Mouse (Mus musculus): ENCODE results near the gene Ptpro. TPM values are rescaled to one million over a fixed set of nuclear protein-coding genes. Genes with fewer than 3 reads are reported as not detected.

Ptpro gene
- total and polyA plus RNA-seq, 2 experiments from 2014 or later: 28.4 to 69.3 TPM

GRCm38 (mm10) chr6:137339071-137339470 lies 87.0 kb downstream of the Ptpro start:
- H3K9me3 ChIP-seq (ENCODE audit: low read length): no peaks in the 10 kb centered on the region

GRCm38 (mm10) chr6:137343688-137344441 lies 91.7 kb downstream of the Ptpro start:
- no peak overlapping the region for H3K27ac ChIP-seq
- TF ChIP-seq CTCF (IDR thresholded peaks at IDR 0.05; ENCODE audit: low read depth): no peak
- DNase-seq (ENCODE audit: low spot score): no peak
- 47% methylated on average over 5 of the region's 5 CpGs for WGBS
- no peak for ATAC-seq
- no peak overlapping the region for H3K4me2 ChIP-seq (ENCODE audit: low read depth, low read length)
- no peak overlapping the region for H3K4me3 ChIP-seq (ENCODE audit: low read length)
- H3K4me1 ChIP-seq (ENCODE audit: insufficient read depth, low read length): no peaks in the 10 kb centered on the region
- no peaks in the 10 kb centered on the region for H3K27me3 ChIP-seq (ENCODE audit: insufficient read depth, low read length)
- H3K36me3 ChIP-seq (ENCODE audit: insufficient read depth, low read length): no peaks in the 10 kb centered on the region
- no peaks in the 10 kb centered on the region for H3K9me3 ChIP-seq (ENCODE audit: low read length)
- H3K9ac ChIP-seq (replicated peaks; ENCODE audit: low read length): no peak overlapping the region

More at GRCm38 (mm10) chr6:137339071-137339470, 87.0 kb downstream of the Ptpro start:
- WGBS: 66% methylated on average over 4 of the region's 4 CpGs
- H3K4me1 ChIP-seq (ENCODE audit: insufficient read depth, low read length): no peaks in the 10 kb centered on the region
- H3K4me2 ChIP-seq (ENCODE audit: low read depth, low read length): no peak overlapping the region
- no peak overlapping the region for H3K4me3 ChIP-seq (ENCODE audit: low read length)
- H3K27me3 ChIP-seq (ENCODE audit: insufficient read depth, low read length): no peaks in the 10 kb centered on the region
- TF ChIP-seq CTCF (IDR thresholded peaks at IDR 0.05; ENCODE audit: low read depth): no peak
- H3K9ac ChIP-seq (replicated peaks; ENCODE audit: low read length): no peak overlapping the region
- DNase-seq (ENCODE audit: low spot score) (no peak), ATAC-seq (no peak)
- H3K36me3 ChIP-seq (ENCODE audit: insufficient read depth, low read length): no peaks in the 10 kb centered on the region
- no peak overlapping the region for H3K27ac ChIP-seq

GRCm38 (mm10) chr6:137360166-137360565 lies 108.0 kb downstream of the Ptpro start:
- DNase-seq (ENCODE audit: low spot score): no peak

GRCm38 (mm10) chr6:137362216-137362615 lies 110.1 kb downstream of the Ptpro start:
- Histone ChIP-seq H3K27ac (no peak overlapping the region), H3K4me1 (ENCODE audit: insufficient read depth, low read length) (no peaks in the 10 kb centered on the region), H3K9ac (replicated peaks; ENCODE audit: low read length) (no peak overlapping the region), H3K9me3 (ENCODE audit: low read length) (no peaks in the 10 kb centered on the region), H3K36me3 (ENCODE audit: insufficient read depth, low read length) (no peaks in the 10 kb centered on the region), H3K27me3 (ENCODE audit: insufficient read depth, low read length) (no peaks in the 10 kb centered on the region), H3K4me3 (ENCODE audit: low read length) (no peak overlapping the region), H3K4me2 (ENCODE audit: low read depth, low read length) (no peak overlapping the region)
- peak; percentile 70 for DNase-seq (ENCODE audit: low spot score)
- TF ChIP-seq CTCF (IDR thresholded peaks at IDR 0.05; ENCODE audit: low read depth): no peak
- WGBS: 57% methylated on average over 8 of the region's 8 CpGs
- peak; percentile 83 for ATAC-seq

More at GRCm38 (mm10) chr6:137360166-137360565, 108.0 kb downstream of the Ptpro start:
- Histone ChIP-seq H3K9ac (replicated peaks; ENCODE audit: low read length) (no peak overlapping the region), H3K27ac (no peak overlapping the region), H3K27me3 (ENCODE audit: insufficient read depth, low read length) (no peaks in the 10 kb centered on the region), H3K9me3 (ENCODE audit: low read length) (no peaks in the 10 kb centered on the region), H3K4me2 (ENCODE audit: low read depth, low read length) (no peak overlapping the region), H3K36me3 (ENCODE audit: insufficient read depth, low read length) (no peaks in the 10 kb centered on the region), H3K4me3 (ENCODE audit: low read length) (no peak overlapping the region), H3K4me1 (ENCODE audit: insufficient read depth, low read length) (no peaks in the 10 kb centered on the region)
- TF ChIP-seq CTCF (IDR thresholded peaks at IDR 0.05; ENCODE audit: low read depth): no peak
- ATAC-seq: no peak
- 60% methylated on average over 7 of the region's 7 CpGs for WGBS

- ATAC-seq (peak; percentile 86), DNase-seq (ENCODE audit: low spot score) (peak; percentile 91)
- H3K9me3 ChIP-seq (ENCODE audit: low read length): no peaks in the 10 kb centered on the region
- H3K27me3 ChIP-seq (ENCODE audit: insufficient read depth, low read length): no peaks in the 10 kb centered on the region
- 31% methylated on average over 5 of the region's 5 CpGs for WGBS
- no peak for TF ChIP-seq CTCF (IDR thresholded peaks at IDR 0.05; ENCODE audit: low read depth)
- no peak overlapping the region for H3K9ac ChIP-seq (replicated peaks; ENCODE audit: low read length)
- no peak overlapping the region for H3K27ac ChIP-seq
- H3K4me2 ChIP-seq (ENCODE audit: low read depth, low read length): no peak overlapping the region
- H3K36me3 ChIP-seq (ENCODE audit: insufficient read depth, low read length): no peaks in the 10 kb centered on the region
- H3K4me1 ChIP-seq (ENCODE audit: insufficient read depth, low read length): no peaks in the 10 kb centered on the region
- H3K4me3 ChIP-seq (ENCODE audit: low read length): no peak overlapping the region
Observed at GRCm38 (mm10) chr6:137364681-137365080, 112.6 kb downstream of the Ptpro start.

- no peaks in the 10 kb centered on the region for H3K36me3 ChIP-seq (ENCODE audit: insufficient read depth, low read length)
- no peak for ATAC-seq
- no peak for DNase-seq (ENCODE audit: low spot score)
- H3K9ac ChIP-seq (replicated peaks; ENCODE audit: low read length): no peak overlapping the region
- peak; percentile 34 for TF ChIP-seq CTCF (IDR thresholded peaks at IDR 0.05; ENCODE audit: low read depth)
- no peaks in the 10 kb centered on the region for H3K9me3 ChIP-seq (ENCODE audit: low read length)
- no peak overlapping the region for H3K27ac ChIP-seq
- no peak overlapping the region for H3K4me2 ChIP-seq (ENCODE audit: low read depth, low read length)
- no peaks in the 10 kb centered on the region for H3K4me1 ChIP-seq (ENCODE audit: insufficient read depth, low read length)
- no peaks in the 10 kb centered on the region for H3K27me3 ChIP-seq (ENCODE audit: insufficient read depth, low read length)
- WGBS: 91% methylated on average over 2 of the region's 2 CpGs
- H3K4me3 ChIP-seq (ENCODE audit: low read length): no peak overlapping the region
Observed at GRCm38 (mm10) chr6:137365637-137366036, 113.5 kb downstream of the Ptpro start.

GRCm38 (mm10) chr6:137370745-137371144 lies 118.6 kb downstream of the Ptpro start:
- Histone ChIP-seq H3K9me3 (ENCODE audit: low read length) (no peaks in the 10 kb centered on the region), H3K4me1 (ENCODE audit: insufficient read depth, low read length) (no peaks in the 10 kb centered on the region)
- TF ChIP-seq CTCF (IDR thresholded peaks at IDR 0.05; ENCODE audit: low read depth): no peak

More at GRCm38 (mm10) chr6:137370745-137371144, 118.6 kb downstream of the Ptpro start:
- H3K4me2 ChIP-seq (ENCODE audit: low read depth, low read length): no peak overlapping the region
- H3K9ac ChIP-seq (replicated peaks; ENCODE audit: low read length): no peak overlapping the region
- H3K36me3 ChIP-seq (ENCODE audit: insufficient read depth, low read length): no peaks in the 10 kb centered on the region
- no peak for ATAC-seq
- H3K4me3 ChIP-seq (ENCODE audit: low read length): no peak overlapping the region
- no peaks in the 10 kb centered on the region for H3K27me3 ChIP-seq (ENCODE audit: insufficient read depth, low read length)
- DNase-seq (ENCODE audit: low spot score): no peak
- no peak overlapping the region for H3K27ac ChIP-seq
- WGBS: 67% methylated on average over 8 of the region's 8 CpGs
